Mouse (Mus musculus): ENCODE results near the gene Tacstd2. TPM values are rescaled to one million over a fixed set of nuclear protein-coding genes. Genes with fewer than 3 reads are reported as not detected.

Tacstd2 gene
- polyA plus RNA-seq (2015; fragmentation: Nextera tagmentation; extraction: Ambion mirVana), result 140 and 145 TPM in 2 replicates

- DNase-seq (ENCODE audit: low spot score), result no peak
- peak; percentile 31; the same call in 1 of the 2 replicates for TF ChIP-seq CTCF (IDR thresholded peaks at IDR 0.05; ENCODE audit: low read depth)
- peak within 1 kb of the TSS; percentile 68 for H3K27ac ChIP-seq
- peak within 1 kb of the TSS; percentile 37 for H3K4me3 ChIP-seq (replicated peaks; ENCODE audit: low read depth, low read length)
- 4% methylated on average over 8 of the region's 8 CpGs for WGBS
- peaks cover 13% of the 10 kb centered on the region; the same call in 1 of the 2 replicates for H3K27me3 ChIP-seq (ENCODE audit: insufficient read depth, low read length)
- no peaks in the 10 kb centered on the region for H3K4me1 ChIP-seq (replicated peaks; ENCODE audit: insufficient read depth, low read length)
- peak; percentile 55 for ATAC-seq (replicated peaks; ENCODE audit: low FRiP score, low read depth)
- H3K4me2 ChIP-seq (ENCODE audit: low read length), result peak within 1 kb of the TSS; percentile 61
- H3K36me3 ChIP-seq (ENCODE audit: insufficient read depth, low read length), result no peaks in the 10 kb centered on the region
- H3K9ac ChIP-seq (ENCODE audit: low read depth, low read length), result peak within 1 kb of the TSS; percentile 52
- H3K9me3 ChIP-seq (replicated peaks; ENCODE audit: low read length), result no peaks in the 10 kb centered on the region
Observed at GRCm38 (mm10) chr6:67535777-67536054, at the start of gene Tacstd2. Gene Tacstd2, minus strand, starts transcription at chr6:67535796.

GRCm38 (mm10) chr6:67566270-67566669 is 30.7 kb upstream of the Tacstd2 start:
- no peak for DNase-seq (ENCODE audit: low spot score)
- H3K9me3 ChIP-seq (replicated peaks; ENCODE audit: low read length), result no peaks in the 10 kb centered on the region
- no peaks in the 10 kb centered on the region for H3K4me1 ChIP-seq (replicated peaks; ENCODE audit: insufficient read depth, low read length)
- no peak overlapping the region for H3K4me2 ChIP-seq (ENCODE audit: low read length)
- H3K9ac ChIP-seq (ENCODE audit: low read depth, low read length), result no peak overlapping the region
- no peak for TF ChIP-seq CTCF (IDR thresholded peaks at IDR 0.05; ENCODE audit: low read depth)
- H3K4me3 ChIP-seq (replicated peaks; ENCODE audit: low read depth, low read length), result no peak overlapping the region
- no peak overlapping the region for H3K27ac ChIP-seq
- ATAC-seq (replicated peaks; ENCODE audit: low FRiP score, low read depth), result no peak
- H3K27me3 ChIP-seq (ENCODE audit: insufficient read depth, low read length), result no peaks in the 10 kb centered on the region
- H3K36me3 ChIP-seq (ENCODE audit: insufficient read depth, low read length), result no peaks in the 10 kb centered on the region
- WGBS, result 89% methylated on average over 3 of the region's 3 CpGs

GRCm38 (mm10) chr6:67555376-67555775 is 19.8 kb upstream of the Tacstd2 start:
- Histone ChIP-seq H3K4me3 (replicated peaks; ENCODE audit: low read depth, low read length) (no peak overlapping the region), H3K36me3 (ENCODE audit: insufficient read depth, low read length) (no peaks in the 10 kb centered on the region), H3K27me3 (ENCODE audit: insufficient read depth, low read length) (no peaks in the 10 kb centered on the region), H3K9me3 (replicated peaks; ENCODE audit: low read length) (no peaks in the 10 kb centered on the region), H3K9ac (ENCODE audit: low read depth, low read length) (no peak overlapping the region), H3K4me1 (replicated peaks; ENCODE audit: insufficient read depth, low read length) (no peaks in the 10 kb centered on the region), H3K27ac (no peak overlapping the region), H3K4me2 (ENCODE audit: low read length) (no peak overlapping the region)
- no peak for TF ChIP-seq CTCF (IDR thresholded peaks at IDR 0.05; ENCODE audit: low read depth)
- ATAC-seq (replicated peaks; ENCODE audit: low FRiP score, low read depth), result no peak
- no peak for DNase-seq (ENCODE audit: low spot score)

GRCm38 (mm10) chr6:67549550-67549949 is 14.0 kb upstream of the Tacstd2 start:
- peak; percentile 61 for TF ChIP-seq CTCF (IDR thresholded peaks at IDR 0.05; ENCODE audit: low read depth)
- H3K36me3 ChIP-seq (ENCODE audit: insufficient read depth, low read length), result no peaks in the 10 kb centered on the region
- no peaks in the 10 kb centered on the region for H3K27me3 ChIP-seq (ENCODE audit: insufficient read depth, low read length)
- no peak overlapping the region for H3K4me3 ChIP-seq (replicated peaks; ENCODE audit: low read depth, low read length)
- H3K4me2 ChIP-seq (ENCODE audit: low read length), result no peak overlapping the region
- no peak overlapping the region for H3K27ac ChIP-seq
- ATAC-seq (replicated peaks; ENCODE audit: low FRiP score, low read depth), result no peak
- no peak for DNase-seq (ENCODE audit: low spot score)
- no peaks in the 10 kb centered on the region for H3K9me3 ChIP-seq (replicated peaks; ENCODE audit: low read length)
- no peak overlapping the region for H3K9ac ChIP-seq (ENCODE audit: low read depth, low read length)
- H3K4me1 ChIP-seq (replicated peaks; ENCODE audit: insufficient read depth, low read length), result no peaks in the 10 kb centered on the region
- 10% methylated on average over 1 of the region's 1 CpGs for WGBS

- WGBS, result 2% methylated on average over 62 of the region's 62 CpGs
- no peaks in the 10 kb centered on the region for H3K9me3 ChIP-seq (replicated peaks; ENCODE audit: low read length)
- H3K4me3 ChIP-seq (replicated peaks; ENCODE audit: low read depth, low read length), result peak overlapping the region; percentile 37
- no peak for TF ChIP-seq CTCF (IDR thresholded peaks at IDR 0.05; ENCODE audit: low read depth)
- peaks cover 13% of the 10 kb centered on the region; the same call in 1 of the 2 replicates for H3K27me3 ChIP-seq (ENCODE audit: insufficient read depth, low read length)
- peak overlapping the region; percentile 52; the same call in 1 of the 2 replicates for H3K9ac ChIP-seq (ENCODE audit: low read depth, low read length)
- H3K36me3 ChIP-seq (ENCODE audit: insufficient read depth, low read length), result no peaks in the 10 kb centered on the region
- H3K27ac ChIP-seq, result peak overlapping the region; percentile 68
- no peak for DNase-seq (ENCODE audit: low spot score)
- H3K4me2 ChIP-seq (ENCODE audit: low read length), result peak overlapping the region; percentile 61
- H3K4me1 ChIP-seq (replicated peaks; ENCODE audit: insufficient read depth, low read length), result no peaks in the 10 kb centered on the region
- peak; percentile 33 for ATAC-seq (replicated peaks; ENCODE audit: low FRiP score, low read depth)
Observed at GRCm38 (mm10) chr6:67535005-67535776, 405 bp downstream of the Tacstd2 start.

- WGBS, result 6% methylated on average over 31 of the region's 31 CpGs
- Histone ChIP-seq H3K36me3 (ENCODE audit: insufficient read depth, low read length) (no peaks in the 10 kb centered on the region), H3K4me2 (ENCODE audit: low read length) (peak overlapping the region; percentile 61), H3K27me3 (ENCODE audit: insufficient read depth, low read length) (peaks cover 13% of the 10 kb centered on the region; the same call in 1 of the 2 replicates), H3K4me1 (replicated peaks; ENCODE audit: insufficient read depth, low read length) (no peaks in the 10 kb centered on the region), H3K27ac (peak overlapping the region; percentile 68), H3K9ac (ENCODE audit: low read depth, low read length) (peak overlapping the region; percentile 52), H3K4me3 (replicated peaks; ENCODE audit: low read depth, low read length) (peak overlapping the region; percentile 37), H3K9me3 (replicated peaks; ENCODE audit: low read length) (no peaks in the 10 kb centered on the region)
- no peak for TF ChIP-seq CTCF (IDR thresholded peaks at IDR 0.05; ENCODE audit: low read depth)
- no peak for ATAC-seq (replicated peaks; ENCODE audit: low FRiP score, low read depth)
- DNase-seq (ENCODE audit: low spot score), result no peak
Observed at GRCm38 (mm10) chr6:67534191-67535004, 1.2 kb downstream of the Tacstd2 start.

Data from kidney, postnatal 0 days (tissue).